Mouse (Mus musculus): ENCODE data around the gene Swsap1.
A peak's percentile ranks its signal among the peaks of the same experiment; 100 is the strongest.

The Swsap1 gene

GRCm38 (mm10) chr9:21955570-21956281 lies at the start of gene Swsap1:
Gene Swsap1 (plus strand): TSS chr9:21955755.
- peak; percentile 99 for DNase-seq

- DNase-seq: no peak
Observed at GRCm38 (mm10) chr9:21908216-21908615, 47.3 kb upstream of the Swsap1 start.

GRCm38 (mm10) chr9:21909474-21910223 lies 45.9 kb upstream of the Swsap1 start:
- DNase-seq: no peak

GRCm38 (mm10) chr9:21916851-21917492 lies 38.6 kb upstream of the Swsap1 start:
- DNase-seq: no peak

GRCm38 (mm10) chr9:21917493-21918034 lies 38.0 kb upstream of the Swsap1 start:
- DNase-seq: no peak

- peak; percentile 99 for DNase-seq
Observed at GRCm38 (mm10) chr9:21918035-21918592, 37.4 kb upstream of the Swsap1 start, which contains the start of gene Rab3d. Gene Rab3d (minus strand): TSS chr9:21918192.

GRCm38 (mm10) chr9:21918692-21919384 lies 36.7 kb upstream of the Swsap1 start:
- DNase-seq: no peak

GRCm38 (mm10) chr9:21923036-21923435 lies 32.5 kb upstream of the Swsap1 start:
- DNase-seq: no peak

- DNase-seq: no peak
Observed at GRCm38 (mm10) chr9:21923490-21924098, 32.0 kb upstream of the Swsap1 start.

- peak; percentile 92 for DNase-seq
Observed at GRCm38 (mm10) chr9:21924099-21924493, 31.5 kb upstream of the Swsap1 start.

GRCm38 (mm10) chr9:21925034-21925433 lies 30.5 kb upstream of the Swsap1 start:
- DNase-seq: no peak

- DNase-seq: no peak
Observed at GRCm38 (mm10) chr9:21925506-21925905, 30.0 kb upstream of the Swsap1 start.

GRCm38 (mm10) chr9:21926155-21926554 lies 29.4 kb upstream of the Swsap1 start:
- peak; percentile 40 for DNase-seq

- DNase-seq: no peak
Observed at GRCm38 (mm10) chr9:21926784-21927183, 28.8 kb upstream of the Swsap1 start.

- peak; percentile 97 for DNase-seq
Observed at GRCm38 (mm10) chr9:21927208-21927753, 28.3 kb upstream of the Swsap1 start, which contains the start of the genes Ccdc159 and Tmem205. Gene Ccdc159 (plus strand): TSS chr9:21927471. Gene Tmem205 (minus strand): TSS chr9:21927556.

- no peak for DNase-seq
Observed at GRCm38 (mm10) chr9:21929208-21929607, 26.3 kb upstream of the Swsap1 start.

- DNase-seq: no peak
Observed at GRCm38 (mm10) chr9:21932006-21932405, 23.5 kb upstream of the Swsap1 start.

GRCm38 (mm10) chr9:21932445-21933137 lies 23.0 kb upstream of the Swsap1 start:
- no peak for DNase-seq

GRCm38 (mm10) chr9:21934021-21934420 lies 21.5 kb upstream of the Swsap1 start:
- no peak for DNase-seq

GRCm38 (mm10) chr9:21935466-21936131 lies 20.0 kb upstream of the Swsap1 start:
- no peak for DNase-seq
